Mouse (Mus musculus) myocyte (in vitro differentiated cells): ENCODE measurements around the gene Cep164. TPM values are rescaled to one million over a fixed set of nuclear protein-coding genes. Genes with fewer than 3 reads are reported as not detected.

Experiments used
- H3K27me3 ChIP-seq: one replicate; pipeline ENCODE4 v1.6.1; 2011; ENCODE audit not compliant: control insufficient read depth, insufficient read depth, insufficient read length
- H3K36me3 ChIP-seq: one replicate; pipeline ENCODE4 v1.6.1; 2011; ENCODE audit not compliant: control insufficient read depth, insufficient read depth
- H3K4me2 ChIP-seq: one replicate; pipeline ENCODE4 v1.6.1; 2011; ENCODE audit warnings: low read depth, control low read depth
- H3K4me3 ChIP-seq: one replicate; pipeline ENCODE4 v1.5.1; 2011; ENCODE audit warnings: mild to moderate bottlenecking, control low read depth, moderate library complexity
- H3K79me2 ChIP-seq: one replicate; pipeline ENCODE4 v1.6.1; 2011; ENCODE audit not compliant: control insufficient read depth, insufficient read depth
- H3ac ChIP-seq: one replicate; pipeline ENCODE4 v1.6.1; 2011; ENCODE audit not compliant: control insufficient read depth, insufficient read length
- CEBPB ChIP-seq: IDR thresholded peaks from 2 replicates; pipeline ENCODE4 v1.6.1; 2011; ENCODE audit warnings: mild to moderate bottlenecking, moderate library complexity; ENCODE audit not compliant: poor library complexity, insufficient read depth, severe bottlenecking
- E2F4 ChIP-seq: IDR thresholded peaks from one replicate; pipeline ENCODE4 v1.6.1; 2011; ENCODE audit warnings: mild to moderate bottlenecking, control low read depth, moderate library complexity; ENCODE audit not compliant: insufficient read depth
- MAX ChIP-seq: IDR thresholded peaks from one replicate; pipeline ENCODE4 v1.6.1; 2011; ENCODE audit warnings: low read depth, mild to moderate bottlenecking, control low read depth
- MYOD1 ChIP-seq, 3 experiments: IDR thresholded peaks; one replicate each; pipeline ENCODE4 v1.6.1; 2011; ENCODE audit warnings: control low read depth in 2 of 3, low read depth in 2 of 3, mild to moderate bottlenecking in 2 of 3, moderate library complexity in 1 of 3; ENCODE audit not compliant: insufficient read length in 2 of 3, control insufficient read depth in 1 of 3
- MYOG ChIP-seq, 3 experiments: IDR thresholded peaks; one replicate each; pipeline ENCODE4 v1.6.1; 2011; ENCODE audit warnings: control low read depth in 2 of 3, low read depth in 2 of 3, mild to moderate bottlenecking in 2 of 3; ENCODE audit not compliant: insufficient read length in 2 of 3, control insufficient read depth in 1 of 3, insufficient read depth in 1 of 3
- POLR2A ChIP-seq: IDR thresholded peaks from one replicate; pipeline ENCODE4 v1.6.1; 2011; ENCODE audit warnings: low read depth, mild to moderate bottlenecking, control low read depth, moderate library complexity; ENCODE audit not compliant: insufficient read length
- POLR2AphosphoS2 ChIP-seq: IDR thresholded peaks from one replicate; pipeline ENCODE4 v1.6.1; 2011; ENCODE audit warnings: low read depth, control low read depth; ENCODE audit not compliant: insufficient read length
- REST ChIP-seq: IDR thresholded peaks from one replicate; pipeline ENCODE4 v1.6.1; 2011; ENCODE audit warnings: mild to moderate bottlenecking, control low read depth, moderate library complexity; ENCODE audit not compliant: insufficient read depth, insufficient read length
- SRF ChIP-seq: IDR thresholded peaks from one replicate; pipeline ENCODE4 v1.6.1; 2011; ENCODE audit warnings: low read depth; ENCODE audit not compliant: control insufficient read depth, insufficient read length
- TCF12 ChIP-seq: IDR thresholded peaks from one replicate; pipeline ENCODE4 v1.6.1; 2011; ENCODE audit warnings: mild to moderate bottlenecking, control low read depth; ENCODE audit not compliant: poor library complexity, insufficient read depth, severe bottlenecking
- TCF3 ChIP-seq: IDR thresholded peaks from one replicate; pipeline ENCODE4 v1.6.1; 2011; ENCODE audit warnings: low read depth, control low read depth; ENCODE audit not compliant: insufficient read length
- USF1 ChIP-seq: IDR thresholded peaks from one replicate; pipeline ENCODE4 v1.6.1; 2011; ENCODE audit warnings: low read depth, mild to moderate bottlenecking, control low read depth, moderate library complexity
- polyA plus RNA-seq: library from polyadenylated mRNA; unstranded; fragments of >200 nt; fragmentation: generic; extraction: Trizol; gene quantifications from one replicate; pipeline ENCODE4 v1.2.1, GENCODE M21; 2012; ENCODE audit warnings: missing spikeins

Gene Cep164
- polyA plus RNA-seq, 1 experiment = 7.7 TPM

DNA sequence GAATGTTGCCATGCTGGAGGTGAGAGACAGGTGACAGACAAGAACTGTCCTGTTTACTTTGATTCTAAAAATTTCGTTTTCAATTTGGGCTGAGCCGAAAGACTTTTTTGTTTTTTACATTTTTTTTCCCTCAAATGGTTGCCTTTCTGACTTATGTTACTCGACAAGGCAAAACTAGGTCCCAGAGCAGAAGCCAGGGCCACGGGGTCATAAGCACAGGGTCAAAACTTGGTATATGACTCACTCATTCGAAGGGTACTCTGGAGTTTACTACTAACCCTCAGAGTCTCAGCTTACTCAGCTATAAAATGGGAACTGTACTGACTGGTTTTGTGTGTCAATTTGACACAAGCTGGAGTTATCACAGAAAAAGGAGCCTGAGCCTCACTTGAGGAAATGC, 58.9 kb downstream of the Cep164 start:
- Histone ChIP-seq H3K79me2 (no peaks in the 10 kb centered on the region), H3K36me3 (no peaks in the 10 kb centered on the region)

GRCm38 (mm10) chr9:45768421-45768820, 60.1 kb downstream of the Cep164 start:
- Histone ChIP-seq H3ac (no peak overlapping the region), H3K79me2 (no peaks in the 10 kb centered on the region), H3K4me3 (no peak overlapping the region), H3K27me3 (no peaks in the 10 kb centered on the region), H3K4me2 (no peak overlapping the region), H3K36me3 (no peaks in the 10 kb centered on the region)
- no peak for TF ChIP-seq CEBPB
- no peak for TF ChIP-seq MYOG (IDR thresholded peaks at IDR 0.05; ENCODE audit: control insufficient read depth in 1 of 3, insufficient read depth in 1 of 3, insufficient read length in 2 of 3, low read depth in 2 of 3)
- TF ChIP-seq TCF3 = no peak
- no peak for TF ChIP-seq E2F4
- no peak for TF ChIP-seq TCF12
- no peak for TF ChIP-seq POLR2A
- TF ChIP-seq POLR2AphosphoS2 = no peak
- TF ChIP-seq MYOD1 (IDR thresholded peaks at IDR 0.05; ENCODE audit: control insufficient read depth in 1 of 3, insufficient read length in 2 of 3, low read depth in 2 of 3) = no peak
- no peak for TF ChIP-seq USF1
- no peak for TF ChIP-seq MAX
- no peak for TF ChIP-seq SRF
- TF ChIP-seq REST = no peak

More for the DNA sequence above, 58.9 kb downstream of the Cep164 start:
- no peak overlapping the region for H3K4me3 ChIP-seq
- H3ac ChIP-seq = no peak overlapping the region
- TF ChIP-seq MAX (no peak), REST (no peak), SRF (no peak), MYOD1 (IDR thresholded peaks at IDR 0.05; ENCODE audit: control insufficient read depth in 1 of 3, insufficient read length in 2 of 3, low read depth in 2 of 3) (no peak), POLR2AphosphoS2 (no peak), MYOG (IDR thresholded peaks at IDR 0.05; ENCODE audit: control insufficient read depth in 1 of 3, insufficient read depth in 1 of 3, insufficient read length in 2 of 3, low read depth in 2 of 3) (no peak)
- H3K27me3 ChIP-seq = no peaks in the 10 kb centered on the region
- no peak overlapping the region for H3K4me2 ChIP-seq

DNA sequence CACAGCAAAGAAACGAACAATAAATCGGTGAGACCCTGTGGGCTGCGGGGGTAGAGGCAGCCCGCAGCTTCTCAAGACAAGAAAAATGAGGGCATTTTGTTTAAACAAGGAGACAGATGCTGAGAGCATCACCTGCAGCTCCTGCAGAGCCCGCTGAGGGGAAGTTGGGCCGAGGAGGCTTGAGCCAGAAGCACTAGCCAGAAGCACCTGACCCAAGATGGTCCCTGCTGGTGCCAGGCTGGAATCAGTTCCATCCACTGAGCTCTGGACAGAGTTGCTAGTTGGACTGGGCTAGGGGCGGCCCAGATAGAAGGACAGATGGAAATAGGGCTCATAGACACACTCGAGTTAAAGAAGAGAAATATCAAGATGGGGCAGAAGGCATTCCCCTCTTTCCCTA, 61.3 kb downstream of the Cep164 start:
- H3K4me3 ChIP-seq = no peak overlapping the region
- H3ac ChIP-seq = no peak overlapping the region
- H3K79me2 ChIP-seq = no peaks in the 10 kb centered on the region
- TF ChIP-seq POLR2A (no peak), REST (no peak), POLR2AphosphoS2 (no peak)
- H3K27me3 ChIP-seq = no peaks in the 10 kb centered on the region
- H3K36me3 ChIP-seq = no peaks in the 10 kb centered on the region
- H3K4me2 ChIP-seq = no peak overlapping the region

DNA sequence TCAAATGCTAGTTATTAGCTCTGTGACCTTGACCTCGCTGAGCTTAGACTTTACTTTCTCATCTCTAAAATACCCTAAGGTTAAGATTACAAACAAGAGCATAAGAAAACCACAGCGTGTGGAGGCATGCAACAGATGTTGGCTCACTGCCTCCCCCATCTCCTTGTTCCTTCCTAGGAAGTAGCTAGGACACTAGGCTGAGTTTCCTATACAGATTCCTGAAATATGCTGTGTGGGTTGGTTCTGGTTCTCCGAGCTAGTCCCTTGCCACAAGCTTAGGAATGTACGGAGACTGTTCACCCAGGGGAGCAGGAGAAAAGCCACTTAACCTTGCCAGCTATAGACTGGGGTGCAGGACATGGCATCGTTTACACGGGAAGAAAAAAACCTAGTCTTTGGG, 62.3 kb downstream of the Cep164 start:
- Histone ChIP-seq H3K36me3 (no peaks in the 10 kb centered on the region), H3K79me2 (no peaks in the 10 kb centered on the region), H3K27me3 (no peaks in the 10 kb centered on the region), H3K4me3 (no peak overlapping the region), H3ac (no peak overlapping the region), H3K4me2 (no peak overlapping the region)
- peak in 1 of 3 experiments; percentile 11 for TF ChIP-seq MYOD1 (IDR thresholded peaks at IDR 0.05; ENCODE audit: control insufficient read depth in 1 of 3, insufficient read length in 2 of 3, low read depth in 2 of 3)
- TF ChIP-seq MAX = no peak
- no peak for TF ChIP-seq CEBPB
- no peak for TF ChIP-seq REST

- Histone ChIP-seq H3K79me2 (no peaks in the 10 kb centered on the region), H3ac (no peak overlapping the region), H3K27me3 (peaks cover 27% of the 10 kb centered on the region), H3K4me3 (no peak overlapping the region), H3K4me2 (no peak overlapping the region), H3K36me3 (no peaks in the 10 kb centered on the region)
- TF ChIP-seq USF1 (no peak), CEBPB (no peak), POLR2AphosphoS2 (no peak), MYOD1 (IDR thresholded peaks at IDR 0.05; ENCODE audit: control insufficient read depth in 1 of 3, insufficient read length in 2 of 3, low read depth in 2 of 3) (no peak), E2F4 (no peak), MYOG (IDR thresholded peaks at IDR 0.05; ENCODE audit: control insufficient read depth in 1 of 3, insufficient read depth in 1 of 3, insufficient read length in 2 of 3, low read depth in 2 of 3) (no peak), TCF12 (no peak), TCF3 (no peak), POLR2A (no peak), SRF (no peak), MAX (no peak), REST (no peak)
These were observed 73.9 kb downstream of the Cep164 start for GRCm38 (mm10) chr9:45754452-45755091.
